Mouse (Mus musculus) ES-E14 (cell line): ENCODE results near the gene Hpdl.

Experiments
- CHD2 ChIP-seq: IDR thresholded peaks from 2 replicates; pipeline ENCODE4 v1.6.1; 2014; ENCODE audit warnings: mild to moderate bottlenecking, low read depth, low read length, inconsistent platforms
- HCFC1 ChIP-seq: IDR thresholded peaks from 2 replicates; pipeline ENCODE4 v1.6.1; 2012; ENCODE audit warnings: low read length, inconsistent platforms, borderline replicate concordance; ENCODE audit not compliant: insufficient read depth
- ZNF384 ChIP-seq: IDR thresholded peaks from 2 replicates; pipeline ENCODE4 v1.6.1; 2012; ENCODE audit warnings: low read depth, low read length, inconsistent platforms

GRCm38 (mm10) chr4:116830070-116830368, 8.5 kb upstream of the Hpdl start:
- TF ChIP-seq HCFC1 (no peak), ZNF384 (no peak), CHD2 (no peak)
